Mouse (Mus musculus): ENCODE measurements around the gene Hnrnpc.

The Hnrnpc gene

GRCm38 (mm10) chr14:52024133-52024532, 79.7 kb downstream of the Hnrnpc start:
- no peak for DNase-seq (ENCODE audit: low read depth, low spot score)

Measured in R1 (cell line).